Comparison of ENCODE assay signal across 8 mouse cellular contexts in genomic region chr2:165886857-165887628, GRCm38 (mm10). TPM values are rescaled to one million over a fixed set of nuclear protein-coding genes. Genes with fewer than 3 reads are reported as not detected.
DNase-seq lines count a peak whose midpoint lies in the region; ATAC-seq and TF ChIP-seq lines count a peak whose summit lies in the region.

No protein-coding gene starts in this region.

- H3K9ac ChIP-seq in hindbrain, embryonic 13.5 days: peak overlapping the region; percentile 76
- H3K9ac ChIP-seq in liver, adult 2 months (ENCODE audit: low read depth, low read length): peak overlapping the region; percentile 55
- H3K9ac ChIP-seq in stomach, postnatal 0 days (ENCODE audit: low read length): peak overlapping the region; percentile 55

- no peak for ATAC-seq in hindbrain, embryonic 13.5 days (ENCODE audit: low FRiP score)
- ATAC-seq in stomach, postnatal 0 days (ENCODE audit: low FRiP score, low TSS enrichment): peak; percentile 69

- peaks cover 1% of the 10 kb centered on the region; the same call in 1 of the 2 replicates for H3K36me3 ChIP-seq in spleen, adult 2 months (ENCODE audit: control insufficient read depth, insufficient read depth, low read length)
- H3K36me3 ChIP-seq in embryonic facial prominence, embryonic 10.5 days (replicated peaks): no peaks in the 10 kb centered on the region
- no peaks in the 10 kb centered on the region for H3K36me3 ChIP-seq in hindbrain, embryonic 13.5 days
- no peaks in the 10 kb centered on the region for H3K36me3 ChIP-seq in liver, adult 2 months (ENCODE audit: control insufficient read depth, insufficient read depth, low read length)
- no peaks in the 10 kb centered on the region for H3K36me3 ChIP-seq in stomach, postnatal 0 days (ENCODE audit: control insufficient read depth, insufficient read depth, low read length)

- no peak for TF ChIP-seq EP300 in stomach, postnatal 0 days (optimal IDR thresholded peaks at IDR 0.05)

- no peak for TF ChIP-seq CTCF in spleen, adult 2 months (IDR thresholded peaks at IDR 0.05; ENCODE audit: extremely low read depth, insufficient read depth, insufficient read length, insufficient replicate concordance)
- no peak for TF ChIP-seq CTCF in liver, adult 2 months (IDR thresholded peaks at IDR 0.05; ENCODE audit: low read depth, low read length)
- no peak for TF ChIP-seq CTCF in stomach, postnatal 0 days (IDR thresholded peaks at IDR 0.05; ENCODE audit: low read depth)

- TF ChIP-seq POLR2A in spleen, adult 2 months (IDR thresholded peaks at IDR 0.05; ENCODE audit: low read depth, low read length): no peak
- TF ChIP-seq POLR2A in liver, adult 2 months (IDR thresholded peaks at IDR 0.05; ENCODE audit: extremely low read depth, insufficient read depth, low read length): no peak

- H3K4me1 ChIP-seq in spleen, adult 2 months (ENCODE audit: control insufficient read depth, insufficient read depth, insufficient read length): peaks cover 49% of the 10 kb centered on the region
- H3K4me1 ChIP-seq in embryonic facial prominence, embryonic 10.5 days: peaks cover 88% of the 10 kb centered on the region
- peaks cover 78% of the 10 kb centered on the region for H3K4me1 ChIP-seq in hindbrain, embryonic 13.5 days (replicated peaks)
- peaks cover 47% of the 10 kb centered on the region for H3K4me1 ChIP-seq in liver, adult 2 months (ENCODE audit: control insufficient read depth, insufficient read depth, low read length)
- peaks cover 40% of the 10 kb centered on the region for H3K4me1 ChIP-seq in stomach, postnatal 0 days (replicated peaks; ENCODE audit: control insufficient read depth, insufficient read depth)

- DNase-seq in spleen, adult 2 months (ENCODE audit: low read depth in 1 of 2, low spot score in 2 of 2): no peak
- no peak for DNase-seq in spleen, postnatal 36 days (ENCODE audit: low spot score in 2 of 2)
- peak; percentile 77 for DNase-seq in embryonic facial prominence, embryonic 10.5 days (ENCODE audit: low spot score)
- peak; percentile 97 for DNase-seq in liver, adult 2 months (ENCODE audit: extremely low read depth, low read depth, low spot score)
- peak; percentile 82 for DNase-seq in stomach, postnatal 0 days (ENCODE audit: low spot score)
- no peak for DNase-seq in gastrocnemius, adult 8-10 months (ENCODE audit: low spot score in 2 of 2)
- DNase-seq in natural killer cell, adult 2 months (ENCODE audit: low spot score in 2 of 2): no peak

- peak overlapping the region; percentile 34 for H3K27ac ChIP-seq in spleen, adult 2 months (ENCODE audit: insufficient read depth, low read length)
- H3K27ac ChIP-seq in embryonic facial prominence, embryonic 10.5 days (replicated peaks): peak overlapping the region; percentile 100
- peak overlapping the region; percentile 100 for H3K27ac ChIP-seq in hindbrain, embryonic 13.5 days
- peak overlapping the region; percentile 99 for H3K27ac ChIP-seq in liver, adult 2 months (replicated peaks; ENCODE audit: insufficient read depth, low read depth, low read length)
- H3K27ac ChIP-seq in stomach, postnatal 0 days (replicated peaks): peak overlapping the region; percentile 100

- peaks cover 6% of the 10 kb centered on the region; the same call in 1 of the 2 replicates for H3K79me2 ChIP-seq in liver, adult 2 months (ENCODE audit: control insufficient read depth, insufficient read depth, low read length)

- peak overlapping the region; percentile 31 for H3K4me2 ChIP-seq in hindbrain, embryonic 13.5 days
- H3K4me2 ChIP-seq in stomach, postnatal 0 days (replicated peaks; ENCODE audit: low read depth): no peak overlapping the region

- H3K9me3 ChIP-seq in embryonic facial prominence, embryonic 10.5 days: no peaks in the 10 kb centered on the region
- H3K9me3 ChIP-seq in hindbrain, embryonic 13.5 days: no peaks in the 10 kb centered on the region
- no peaks in the 10 kb centered on the region for H3K9me3 ChIP-seq in stomach, postnatal 0 days (ENCODE audit: control insufficient read depth, low read length)

- H3K4me3 ChIP-seq in spleen, adult 2 months (ENCODE audit: extremely low read depth, insufficient read depth, insufficient read length): no peak overlapping the region
- peak overlapping the region; percentile 33 for H3K4me3 ChIP-seq in embryonic facial prominence, embryonic 10.5 days
- no peak overlapping the region for H3K4me3 ChIP-seq in hindbrain, embryonic 13.5 days
- H3K4me3 ChIP-seq in liver, adult 2 months (ENCODE audit: insufficient read depth, low read depth, low read length): no peak overlapping the region
- no peak overlapping the region for H3K4me3 ChIP-seq in stomach, postnatal 0 days (ENCODE audit: low read depth, low read length)

- no peaks in the 10 kb centered on the region for H3K27me3 ChIP-seq in spleen, adult 2 months (ENCODE audit: control insufficient read depth, insufficient read depth, low read length)
- H3K27me3 ChIP-seq in embryonic facial prominence, embryonic 10.5 days (replicated peaks; ENCODE audit: low read depth, poor library complexity, severe bottlenecking): no peaks in the 10 kb centered on the region
- H3K27me3 ChIP-seq in hindbrain, embryonic 13.5 days: no peaks in the 10 kb centered on the region
- no peaks in the 10 kb centered on the region for H3K27me3 ChIP-seq in liver, adult 2 months (ENCODE audit: control insufficient read depth, insufficient read depth, low read length)
- no peaks in the 10 kb centered on the region for H3K27me3 ChIP-seq in stomach, postnatal 0 days (ENCODE audit: control insufficient read depth, insufficient read depth, low read length)

- 87% methylated on average over 21 of the region's 25 CpGs for WGBS in spleen, adult 2 months
- WGBS in embryonic facial prominence, embryonic 10.5 days: 2% methylated on average over 25 of the region's 25 CpGs
- WGBS in hindbrain, embryonic 13.5 days: 6% methylated on average over 25 of the region's 25 CpGs
- WGBS in liver, adult 2 months: 5% methylated on average over 25 of the region's 25 CpGs
- 14% methylated on average over 24 of the region's 25 CpGs for WGBS in stomach, postnatal 0 days

RNA-seq across cellular contexts. Expression of gene Zmynd8, which starts 11.8 kb away (rescaled TPM):
- polyA plus RNA-seq in spleen, adult 2 months (2012; rRNA removed): 25.0 and 25.4 TPM in 2 replicates
- polyA plus RNA-seq in embryonic facial prominence, embryonic 10.5 days (2016; fragmentation: Nextera tagmentation; extraction: Ambion mirVana): 68.1 and 69.9 TPM in 2 replicates
- polyA plus RNA-seq in hindbrain, embryonic 13.5 days (2015; fragmentation: Nextera tagmentation; extraction: Ambion mirVana): 82.2 and 86.6 TPM in 2 replicates
- total RNA-seq in liver, adult 2 months (2014; rRNA removed): 10.0 and 10.8 TPM in 2 replicates
- 6.4 and 7.8 TPM in 2 replicates for polyA plus RNA-seq in liver, adult 2 months (2012; rRNA removed)
- polyA plus RNA-seq in stomach, postnatal 0 days (2015; fragmentation: Nextera tagmentation; extraction: Ambion mirVana): 24.3 and 29.7 TPM in 2 replicates
- total RNA-seq in gastrocnemius, adult 8-10 months (2022): 10 to 100 TPM; 11.4 to 14.4 (median 13.5) TPM

Comparison
In these comparisons a context has a peak if more than half of its experiments do, and no peak if none do; other contexts are left out.
1. DNase-seq: peak in embryonic facial prominence, embryonic 10.5 days (single experiment), liver, adult 2 months (single experiment) and stomach, postnatal 0 days (single experiment); none in spleen, adult 2 months (0 of 2), spleen, postnatal 36 days (0 of 2), gastrocnemius, adult 8-10 months (0 of 2) and natural killer cell, adult 2 months (0 of 2).
2. H3K27ac ChIP-seq: peak in every context shown above with its lines; median percentile 100 in embryonic facial prominence, embryonic 10.5 days; 100 in hindbrain, embryonic 13.5 days; 100 in stomach, postnatal 0 days; 99 in liver, adult 2 months; 34 in spleen, adult 2 months.
3. Peak in every context shown above with its lines, with median percentiles within 50 percentile points of each other: H3K9ac ChIP-seq.